Mouse (Mus musculus): ENCODE results near the gene Rin3.

Rin3 gene

GRCm38 (mm10) chr12:102372322-102372721 lies 89.5 kb downstream of the Rin3 start:
- no peak for DNase-seq (ENCODE audit: low spot score)

- DNase-seq (ENCODE audit: low spot score): no peak
These were observed 99.3 kb downstream of the Rin3 start for GRCm38 (mm10) chr12:102382180-102382579.

- no peak for DNase-seq (ENCODE audit: low spot score)
These were observed 100.4 kb downstream of the Rin3 start for GRCm38 (mm10) chr12:102383288-102383687.

- peak; percentile 69 for DNase-seq (ENCODE audit: low spot score)
These were observed 102.0 kb downstream of the Rin3 start for GRCm38 (mm10) chr12:102384819-102385218.

GRCm38 (mm10) chr12:102387219-102387917 lies 104.5 kb downstream of the Rin3 start:
- DNase-seq (ENCODE audit: low spot score): peak; percentile 89

- DNase-seq (ENCODE audit: low spot score): peak; percentile 24
These were observed 107.2 kb downstream of the Rin3 start for GRCm38 (mm10) chr12:102390042-102390441.

- no peak for DNase-seq (ENCODE audit: low spot score)
These were observed 108.3 kb downstream of the Rin3 start for GRCm38 (mm10) chr12:102391109-102391508.

GRCm38 (mm10) chr12:102391982-102392381 lies 109.1 kb downstream of the Rin3 start:
- peak; percentile 16 for DNase-seq (ENCODE audit: low spot score)

- DNase-seq (ENCODE audit: low spot score): no peak
These were observed 111.6 kb downstream of the Rin3 start for GRCm38 (mm10) chr12:102394496-102394895.

GRCm38 (mm10) chr12:102395537-102395936 lies 112.7 kb downstream of the Rin3 start:
- no peak for DNase-seq (ENCODE audit: low spot score)

GRCm38 (mm10) chr12:102395998-102396991 lies 113.4 kb downstream of the Rin3 start:
- DNase-seq (ENCODE audit: low spot score): peak; percentile 72

GRCm38 (mm10) chr12:102398588-102398987 lies 115.7 kb downstream of the Rin3 start:
- DNase-seq (ENCODE audit: low spot score): no peak

- DNase-seq (ENCODE audit: low spot score): no peak
These were observed 130.3 kb downstream of the Rin3 start for GRCm38 (mm10) chr12:102413171-102413570.

GRCm38 (mm10) chr12:102414686-102415085 lies 131.8 kb downstream of the Rin3 start:
- no peak for DNase-seq (ENCODE audit: low spot score)

- DNase-seq (ENCODE audit: low spot score): no peak
These were observed 133.6 kb downstream of the Rin3 start for GRCm38 (mm10) chr12:102416391-102416837.

- DNase-seq (ENCODE audit: low spot score): no peak
These were observed 134.2 kb downstream of the Rin3 start for GRCm38 (mm10) chr12:102416955-102417510.

GRCm38 (mm10) chr12:102417701-102418100 lies 134.9 kb downstream of the Rin3 start:
- no peak for DNase-seq (ENCODE audit: low spot score)

- no peak for DNase-seq (ENCODE audit: low spot score)
These were observed 136.7 kb downstream of the Rin3 start for GRCm38 (mm10) chr12:102419544-102419943.

- no peak for DNase-seq (ENCODE audit: low spot score)
These were observed 137.5 kb downstream of the Rin3 start for GRCm38 (mm10) chr12:102420168-102420890.

- no peak for DNase-seq (ENCODE audit: low spot score)
These were observed 139.2 kb downstream of the Rin3 start for GRCm38 (mm10) chr12:102422065-102422464.

GRCm38 (mm10) chr12:102422623-102423320 lies 139.9 kb downstream of the Rin3 start:
- DNase-seq (ENCODE audit: low spot score): no peak

Measured in embryo, embryonic 10 days (tissue).